Mouse (Mus musculus): ENCODE results near the gene Rara. TPM values are rescaled to one million over a fixed set of nuclear protein-coding genes. Genes with fewer than 3 reads are reported as not detected.

Rara gene
- polyA plus RNA-seq, 1 experiment, result 6.3 TPM

DNA sequence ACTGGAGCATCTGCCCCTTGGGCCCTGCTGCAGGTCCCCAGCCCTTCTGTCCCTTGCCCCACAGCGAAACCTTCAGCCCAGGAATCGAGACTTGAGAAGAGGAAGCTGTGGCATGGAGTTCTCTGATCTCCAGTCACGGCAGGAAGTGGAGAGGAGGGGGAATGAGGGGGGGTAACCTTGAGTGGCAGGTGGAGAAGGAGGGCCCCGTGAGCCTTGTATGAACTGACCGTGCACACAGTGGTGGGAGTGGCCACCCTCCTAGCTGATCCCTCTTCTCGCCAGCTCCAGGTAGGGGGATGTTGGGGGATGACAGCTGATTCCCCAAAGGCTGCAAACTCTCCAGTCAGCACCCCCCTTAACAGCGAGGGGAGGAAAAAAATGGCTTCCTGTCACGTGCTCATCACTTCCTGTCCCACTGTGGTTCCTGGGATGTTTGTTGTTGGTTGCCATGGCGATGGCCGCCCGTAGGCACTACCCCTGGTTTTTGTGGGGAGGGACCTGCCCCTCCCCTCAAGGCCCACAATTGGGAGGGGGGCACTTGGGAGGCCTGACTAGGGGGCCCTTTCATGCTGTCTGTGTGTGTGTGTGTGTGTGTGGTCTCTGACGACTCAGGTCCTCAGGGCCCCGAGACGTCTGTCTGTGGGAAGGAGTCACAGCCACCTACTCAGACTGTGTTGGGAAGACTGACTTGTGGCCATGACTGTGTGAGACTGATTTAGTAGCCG lies 14.4 kb downstream of the Rara start:
- Histone ChIP-seq H3K4me3 (ENCODE audit: insufficient read depth, low read length) (peak overlapping the region; percentile 25), H3K4me1 (ENCODE audit: control insufficient read depth, insufficient read depth, low read length) (peaks cover 10% of the 10 kb centered on the region)

GRCm38 (mm10) chr11:98942555-98942922 lies 14.9 kb downstream of the Rara start:
- peaks cover 10% of the 10 kb centered on the region for H3K4me1 ChIP-seq (ENCODE audit: control insufficient read depth, insufficient read depth, low read length)

More for the DNA sequence above, 14.4 kb downstream of the Rara start:
- TF ChIP-seq POLR2A (IDR thresholded peaks at IDR 0.05; ENCODE audit: extremely low read depth, insufficient read depth, low read length) (0 out of 2 replicates have a peak, but pooled peaks have one; percentile 26), CTCF (IDR thresholded peaks at IDR 0.05; ENCODE audit: extremely low read depth, insufficient read depth, low read length) (no peak)
- peak overlapping the region; percentile 85 for H3K27ac ChIP-seq (ENCODE audit: insufficient read depth, low read length)

DNA sequence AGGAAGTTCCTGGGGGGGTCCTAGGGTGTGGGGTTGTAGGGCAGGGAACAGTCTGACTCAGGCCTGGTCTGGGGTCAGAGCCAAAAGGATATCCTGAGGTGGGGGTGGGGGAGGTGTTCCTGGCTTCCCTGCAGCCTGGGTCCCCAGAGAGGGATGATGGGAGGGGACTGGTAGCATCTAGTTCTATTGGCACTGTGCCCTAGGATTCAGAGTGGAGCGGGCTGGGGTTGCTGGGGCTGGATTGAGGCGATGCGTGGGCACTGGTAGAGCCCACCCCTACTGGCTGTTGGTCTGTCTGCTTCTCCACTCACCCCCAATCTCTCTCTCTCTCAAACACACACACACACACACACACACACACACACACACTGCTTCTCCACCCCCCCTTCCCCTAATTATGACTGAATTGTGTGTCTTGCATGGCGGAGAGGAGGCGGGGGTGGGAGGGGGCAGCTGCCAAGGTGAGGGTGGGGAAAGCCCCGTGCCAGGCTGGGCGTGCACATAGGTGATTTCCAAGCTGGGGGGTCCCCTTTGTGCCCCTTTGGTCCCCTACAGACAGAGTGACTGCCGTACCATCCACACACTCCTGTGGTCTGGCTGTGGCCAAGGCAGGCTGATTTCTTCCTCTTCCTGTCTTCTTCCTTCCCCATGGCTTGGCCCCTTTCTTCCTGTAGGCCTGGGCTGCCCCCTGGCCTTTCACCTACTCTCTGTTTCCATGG lies 15.5 kb downstream of the Rara start:
- Histone ChIP-seq H3K4me1 (ENCODE audit: control insufficient read depth, insufficient read depth, low read length) (peaks cover 10% of the 10 kb centered on the region), H3K4me3 (ENCODE audit: insufficient read depth, low read length) (no peak overlapping the region), H3K27ac (ENCODE audit: insufficient read depth, low read length) (peak overlapping the region; percentile 85)
- TF ChIP-seq POLR2A (IDR thresholded peaks at IDR 0.05; ENCODE audit: extremely low read depth, insufficient read depth, low read length) (no peak), CTCF (IDR thresholded peaks at IDR 0.05; ENCODE audit: extremely low read depth, insufficient read depth, low read length) (no peak)

More at GRCm38 (mm10) chr11:98942555-98942922, 14.9 kb downstream of the Rara start:
- Histone ChIP-seq H3K27ac (ENCODE audit: insufficient read depth, low read length) (peak overlapping the region; percentile 85), H3K4me3 (ENCODE audit: insufficient read depth, low read length) (no peak overlapping the region; the same call in 1 of the 2 replicates)
- TF ChIP-seq CTCF (IDR thresholded peaks at IDR 0.05; ENCODE audit: extremely low read depth, insufficient read depth, low read length) (no peak), POLR2A (IDR thresholded peaks at IDR 0.05; ENCODE audit: extremely low read depth, insufficient read depth, low read length) (no peak)

DNA sequence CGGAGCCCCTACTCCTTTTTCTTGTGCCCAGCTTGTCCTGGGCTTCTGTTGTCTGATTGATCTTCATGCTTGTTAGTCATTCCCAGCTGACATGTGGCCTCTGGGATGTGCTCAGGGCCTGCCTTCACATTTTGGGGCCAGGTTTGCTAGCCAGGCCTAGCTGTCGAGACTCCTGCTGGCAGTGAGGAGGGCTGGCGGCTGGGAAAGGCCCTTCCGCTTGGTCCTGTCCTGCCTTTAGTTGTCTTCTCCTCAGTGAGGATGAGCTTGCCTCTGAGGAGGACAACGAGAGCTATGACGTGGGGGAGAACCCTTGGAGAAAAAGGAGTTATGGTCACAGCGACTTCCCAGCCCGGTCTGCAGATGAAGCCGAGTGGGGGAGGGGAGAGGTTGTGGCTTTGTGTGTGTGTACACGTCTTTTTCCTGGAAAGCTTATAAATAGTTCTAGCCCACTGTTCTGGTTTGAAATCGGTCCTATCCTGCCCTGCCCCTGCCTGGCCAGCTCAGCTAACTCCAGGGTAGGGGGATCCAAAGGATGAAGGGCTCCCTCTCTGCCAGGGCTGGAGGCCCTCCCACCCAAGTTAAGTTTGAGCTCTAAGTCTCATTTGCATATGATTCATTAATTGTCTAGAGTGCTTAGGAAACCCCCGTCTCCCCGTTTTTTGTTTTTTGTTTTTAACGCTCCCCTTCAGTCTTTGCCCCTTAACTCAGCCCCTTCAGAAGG lies 16.3 kb downstream of the Rara start:
- Histone ChIP-seq H3K4me3 (ENCODE audit: insufficient read depth, low read length) (no peak overlapping the region), H3K27ac (ENCODE audit: insufficient read depth, low read length) (no peak overlapping the region), H3K4me1 (ENCODE audit: control insufficient read depth, insufficient read depth, low read length) (peaks cover 9% of the 10 kb centered on the region)
- TF ChIP-seq POLR2A (IDR thresholded peaks at IDR 0.05; ENCODE audit: extremely low read depth, insufficient read depth, low read length), result no peak
- TF ChIP-seq CTCF (IDR thresholded peaks at IDR 0.05; ENCODE audit: extremely low read depth, insufficient read depth, low read length), result no peak

- Histone ChIP-seq H3K27ac (ENCODE audit: insufficient read depth, low read length) (no peak overlapping the region), H3K4me3 (ENCODE audit: insufficient read depth, low read length) (no peak overlapping the region), H3K4me1 (ENCODE audit: control insufficient read depth, insufficient read depth, low read length) (peaks cover 7% of the 10 kb centered on the region)
- TF ChIP-seq CTCF (IDR thresholded peaks at IDR 0.05; ENCODE audit: extremely low read depth, insufficient read depth, low read length) (no peak), POLR2A (IDR thresholded peaks at IDR 0.05; ENCODE audit: extremely low read depth, insufficient read depth, low read length) (no peak)
Measured at GRCm38 (mm10) chr11:98944897-98945604, 17.4 kb downstream of the Rara start.

DNA sequence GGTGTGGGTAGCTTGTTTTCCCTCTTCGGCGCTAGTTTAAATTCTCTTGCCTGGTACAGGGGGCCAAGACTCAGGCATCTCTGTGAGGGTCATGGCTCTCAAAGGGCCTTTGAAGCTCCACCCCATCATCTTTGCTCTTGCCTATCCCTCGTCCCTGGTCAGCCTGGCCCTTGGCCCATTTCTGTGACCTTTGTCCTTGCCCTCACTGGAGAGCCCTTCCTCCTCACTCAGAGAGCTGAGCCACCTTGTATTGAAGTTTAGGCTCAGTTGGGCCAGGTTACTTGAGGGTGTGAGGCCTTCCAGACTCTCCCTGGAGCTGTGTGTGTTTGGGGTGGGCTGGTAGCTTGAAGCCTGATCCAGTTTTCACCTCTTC lies 18.0 kb downstream of the Rara start:
- no peak for TF ChIP-seq CTCF (IDR thresholded peaks at IDR 0.05; ENCODE audit: extremely low read depth, insufficient read depth, low read length)
- TF ChIP-seq POLR2A (IDR thresholded peaks at IDR 0.05; ENCODE audit: extremely low read depth, insufficient read depth, low read length), result no peak
- Histone ChIP-seq H3K4me3 (ENCODE audit: insufficient read depth, low read length) (no peak overlapping the region), H3K4me1 (ENCODE audit: control insufficient read depth, insufficient read depth, low read length) (peaks cover 7% of the 10 kb centered on the region), H3K27ac (ENCODE audit: insufficient read depth, low read length) (no peak overlapping the region)

DNA sequence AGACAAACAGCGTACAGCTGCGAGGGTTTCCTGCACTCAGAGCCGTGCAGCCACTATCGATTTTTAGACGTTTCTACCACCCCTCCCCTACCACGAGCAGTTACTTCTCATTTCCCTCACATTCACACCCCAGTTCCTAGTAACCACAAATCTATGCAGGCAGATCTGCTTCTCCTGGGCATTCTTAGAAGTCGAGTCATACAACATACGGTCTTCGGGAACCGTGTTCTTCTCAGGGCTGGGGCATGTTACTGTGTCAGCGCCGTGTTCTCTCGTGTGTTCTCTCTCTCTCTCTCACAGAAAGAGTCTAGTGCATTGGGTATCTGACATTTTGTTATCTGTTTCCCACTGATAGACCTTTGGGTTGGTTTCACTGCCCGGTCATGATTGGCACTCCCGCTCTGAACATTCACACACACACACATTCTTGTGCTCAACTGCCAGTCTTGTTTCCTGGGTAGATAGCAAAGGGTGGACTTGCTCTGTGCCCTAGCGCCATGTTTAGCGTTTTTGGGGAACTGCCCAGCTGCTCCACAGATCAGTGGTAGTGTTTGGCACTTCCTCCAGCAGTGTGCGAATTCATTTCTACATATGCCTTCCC lies 20.5 kb downstream of the Rara start:
- H3K4me1 ChIP-seq (ENCODE audit: control insufficient read depth, insufficient read depth, low read length), result no peaks in the 10 kb centered on the region
- H3K4me3 ChIP-seq (ENCODE audit: insufficient read depth, low read length), result no peak overlapping the region
- H3K27ac ChIP-seq (ENCODE audit: insufficient read depth, low read length), result no peak overlapping the region
- TF ChIP-seq POLR2A (IDR thresholded peaks at IDR 0.05; ENCODE audit: extremely low read depth, insufficient read depth, low read length) (no peak), CTCF (IDR thresholded peaks at IDR 0.05; ENCODE audit: extremely low read depth, insufficient read depth, low read length) (no peak)

DNA sequence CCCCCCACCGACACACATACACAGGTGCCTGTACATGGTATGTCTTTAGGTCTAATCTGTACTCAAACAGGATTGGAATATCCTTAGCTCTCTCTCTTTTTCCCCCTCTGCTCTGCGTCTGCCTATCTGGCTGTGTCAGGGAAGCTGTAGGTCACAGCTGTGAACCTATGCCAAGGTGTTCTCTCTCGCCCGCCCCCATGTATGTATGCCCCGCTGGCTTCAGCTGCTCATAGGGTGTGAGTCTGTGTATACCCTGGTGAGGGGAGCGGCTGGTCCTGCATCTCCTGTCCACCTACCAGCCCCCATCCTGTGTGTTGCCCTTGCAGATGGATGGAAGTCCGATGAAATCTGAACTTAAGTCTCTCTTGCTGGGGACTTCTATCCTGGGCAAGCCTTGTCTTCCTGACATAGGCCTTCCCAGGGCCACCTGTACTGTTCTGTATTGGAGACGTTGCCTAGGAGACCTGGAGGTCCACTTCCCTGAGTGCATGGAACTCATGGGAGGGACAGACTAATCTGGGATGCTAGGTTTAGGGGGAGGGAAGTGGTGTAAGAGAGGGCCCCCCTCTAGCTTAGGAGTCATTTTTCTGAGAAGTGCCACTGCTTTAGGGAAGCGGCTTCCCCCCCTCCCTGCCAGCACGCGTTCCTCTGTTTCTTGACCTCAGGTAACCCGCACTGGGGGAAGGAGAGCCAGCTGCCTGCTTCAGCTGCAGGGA lies 21.8 kb downstream of the Rara start:
- no peak for TF ChIP-seq POLR2A (IDR thresholded peaks at IDR 0.05; ENCODE audit: extremely low read depth, insufficient read depth, low read length)
- no peak for TF ChIP-seq CTCF (IDR thresholded peaks at IDR 0.05; ENCODE audit: extremely low read depth, insufficient read depth, low read length)
- Histone ChIP-seq H3K27ac (ENCODE audit: insufficient read depth, low read length) (no peak overlapping the region), H3K4me1 (ENCODE audit: control insufficient read depth, insufficient read depth, low read length) (peaks cover 2% of the 10 kb centered on the region)

More for the DNA sequence above, 21.8 kb downstream of the Rara start:
- H3K4me3 ChIP-seq (ENCODE audit: insufficient read depth, low read length), result no peak overlapping the region
